Mouse (Mus musculus) myocyte (in vitro differentiated cells): ENCODE data around the gene Habp2.

Experiments used
- POLR2A ChIP-seq: IDR thresholded peaks from one replicate; pipeline ENCODE4 v1.6.1; 2011; ENCODE audit warnings: low read depth, mild to moderate bottlenecking, control low read depth, moderate library complexity; ENCODE audit not compliant: insufficient read length
- TCF3 ChIP-seq: IDR thresholded peaks from one replicate; pipeline ENCODE4 v1.6.1; 2011; ENCODE audit warnings: low read depth, control low read depth; ENCODE audit not compliant: insufficient read length

DNA sequence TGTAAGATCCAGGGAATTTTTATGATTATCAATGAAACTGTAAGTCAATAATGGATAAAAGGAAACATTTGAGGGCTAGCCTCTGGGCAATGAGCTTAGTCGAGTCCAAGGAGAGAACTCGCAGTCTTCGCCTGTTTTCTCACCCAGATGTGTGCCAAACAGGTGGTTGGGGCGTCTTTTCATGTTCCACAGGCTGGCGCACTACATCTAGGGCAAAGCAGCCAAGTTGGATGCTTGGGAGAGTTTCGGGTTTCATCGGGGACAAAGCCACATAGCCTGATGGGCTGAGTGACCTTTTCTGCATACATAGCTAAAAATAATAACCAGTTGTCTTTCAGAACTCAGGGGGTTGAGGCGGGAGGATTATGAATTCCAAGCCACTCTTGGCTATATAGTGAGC is 2.7 kb downstream of the Habp2 start:
- TF ChIP-seq POLR2A (no peak), TCF3 (no peak)
